In genomic region chr2:91929936-91930335, GRCm38 (mm10) we compare ENCODE assay signal across 10 mouse cellular contexts. TPM values are rescaled to one million over a fixed set of nuclear protein-coding genes. Genes with fewer than 3 reads are reported as not detected.
DNase-seq lines count a peak whose midpoint lies in the region; ATAC-seq and TF ChIP-seq lines count a peak whose summit lies in the region.
"Had no signal": no experiment of that assay in that cellular context is flagged by ENCODE, and none has a peak within 500 bp of the region (broad histone marks: within the 10 kb centered on the region; RNA-seq: fewer than 3 reads in every experiment).

No protein-coding gene starts in this region.

- peak overlapping the region; percentile 77 for H3K4me3 ChIP-seq in forebrain, embryonic 12.5 days (replicated peaks)
- no peak overlapping the region for H3K4me3 ChIP-seq in liver, embryonic 14.5 days (ENCODE audit: insufficient read depth in 1 of 2, low read depth in 2 of 2, low read length in 2 of 2)
- H3K4me3 ChIP-seq in neural tube, embryonic 14.5 days (ENCODE audit: low read depth, low read length), result peak overlapping the region; percentile 52
- H3K4me3 ChIP-seq: myocyte had no signal

- peak overlapping the region; percentile 95 for H3K9ac ChIP-seq in forebrain, embryonic 12.5 days
- no peak overlapping the region for H3K9ac ChIP-seq in liver, embryonic 14.5 days (replicated peaks)
- H3K9ac ChIP-seq in neural tube, embryonic 14.5 days (replicated peaks; ENCODE audit: low read depth, low read length), result peak overlapping the region; percentile 75; the same call in 1 of the 2 replicates

- intact Hi-C loops in left cerebral cortex, postnatal 25 days (cut with DNase I), result loop anchor here (5.0 kb wide), 1 partner anchor 32 kb away; no protein-coding TSS in a partner anchor
- intact Hi-C loops in left cerebral cortex, postnatal 36 days (cut with DNase I), result loop anchor here (5.0 kb wide), 2 partner anchors 32 to 127 kb away; no protein-coding TSS in a partner anchor

- TF ChIP-seq CTCF in liver, embryonic 14.5 days (IDR thresholded peaks at IDR 0.05; ENCODE audit: low read depth), result peak; percentile 84

- WGBS in forebrain, embryonic 12.5 days, result 3% methylated on average over 12 of the region's 12 CpGs
- WGBS in liver, embryonic 14.5 days (ENCODE audit: insufficient replicate concordance), result 17% methylated on average over 12 of the region's 12 CpGs
- 8% methylated on average over 12 of the region's 12 CpGs for WGBS in neural tube, embryonic 14.5 days

- H3K9me3 ChIP-seq in forebrain, embryonic 12.5 days, result no peaks in the 10 kb centered on the region
- H3K9me3 ChIP-seq in liver, embryonic 14.5 days (ENCODE audit: control insufficient read depth, low read length), result no peaks in the 10 kb centered on the region
- no peaks in the 10 kb centered on the region for H3K9me3 ChIP-seq in neural tube, embryonic 14.5 days (ENCODE audit: control insufficient read depth, low read length)

- H3K4me2 ChIP-seq in forebrain, embryonic 12.5 days, result peak overlapping the region; percentile 82
- peak overlapping the region; percentile 52 for H3K4me2 ChIP-seq in liver, embryonic 14.5 days (ENCODE audit: low read depth)
- H3K4me2 ChIP-seq in neural tube, embryonic 14.5 days (ENCODE audit: low read depth, low read length), result peak overlapping the region; percentile 84

- TF ChIP-seq EP300 in liver, embryonic 14.5 days (IDR thresholded peaks at IDR 0.05; ENCODE audit: low read depth), result no peak

- peaks cover 24% of the 10 kb centered on the region for H3K27me3 ChIP-seq in forebrain, embryonic 12.5 days
- H3K27me3 ChIP-seq in liver, embryonic 14.5 days (ENCODE audit: control insufficient read depth, insufficient read depth, low read length), result peaks cover 20% of the 10 kb centered on the region
- H3K27me3 ChIP-seq in neural tube, embryonic 14.5 days (ENCODE audit: control insufficient read depth, insufficient read depth, low read length), result 0 out of 2 replicates have a peak, but pooled peaks cover 3% of the 10 kb centered on the region

- H3K4me1 ChIP-seq in forebrain, embryonic 12.5 days, result peaks cover 53% of the 10 kb centered on the region
- peaks cover 5 to 7% of the 10 kb centered on the region in 2 experiments for H3K4me1 ChIP-seq in liver, embryonic 14.5 days (replicated peaks; ENCODE audit: control insufficient read depth in 2 of 2, insufficient read depth in 2 of 2, low read length in 1 of 2)
- peaks cover 19% of the 10 kb centered on the region for H3K4me1 ChIP-seq in neural tube, embryonic 14.5 days (ENCODE audit: control insufficient read depth, insufficient read depth, low read length)

- 0 out of 2 replicates have a peak overlapping the region, but pooled peaks have one; percentile 19 for H3K27ac ChIP-seq in forebrain, embryonic 12.5 days
- H3K27ac ChIP-seq in liver, embryonic 14.5 days, result no peak overlapping the region
- no peak overlapping the region for H3K27ac ChIP-seq in neural tube, embryonic 14.5 days (ENCODE audit: low read depth, low read length)

- H3K36me3 ChIP-seq in forebrain, embryonic 12.5 days (replicated peaks), result peaks cover 20% of the 10 kb centered on the region
- H3K36me3 ChIP-seq in liver, embryonic 14.5 days (replicated peaks; ENCODE audit: control insufficient read depth, insufficient read depth, low read depth), result peaks cover 3% of the 10 kb centered on the region
- 0 out of 2 replicates have a peak, but pooled peaks cover 5% of the 10 kb centered on the region for H3K36me3 ChIP-seq in neural tube, embryonic 14.5 days (ENCODE audit: control insufficient read depth, insufficient read depth, low read length)

- 0 out of 2 replicates have a peak, but pooled peaks have one; percentile 10 for ATAC-seq in forebrain, embryonic 12.5 days (ENCODE audit: low FRiP score)
- no peak for ATAC-seq in liver, embryonic 14.5 days (ENCODE audit: insufficient read depth)
- ATAC-seq in neural tube, embryonic 14.5 days (ENCODE audit: low read depth), result no peak

- DNase-seq in left cerebral cortex, postnatal 25 days (ENCODE audit: low spot score in 2 of 2), result peak; percentile 45 to 69
- no peak for DNase-seq in left cerebral cortex, adult 11 months (ENCODE audit: low spot score)
- peak; percentile 88 for DNase-seq in brain, adult 2 months (ENCODE audit: low read depth, low spot score)
- DNase-seq in hindlimb bud, embryonic 11.5 days (ENCODE audit: extremely low spot score, low read depth, low spot score), result peak; percentile 93
- no peak for DNase-seq in liver, embryonic 14.5 days (ENCODE audit: low read depth in 3 of 3, low spot score in 3 of 3)
- DNase-seq in left cerebral cortex, postnatal 36 days (ENCODE audit: low spot score in 2 of 2), result no peak

RNA-seq across cellular contexts. Expression of gene Mdk, which starts 2.2 kb away (rescaled TPM):
- total RNA-seq in left cerebral cortex, postnatal 25 days (2021), result 10 to 100 TPM; 18.3 to 19.6 TPM
- 834 and 889 TPM in 2 replicates for polyA plus RNA-seq in forebrain, embryonic 12.5 days (2016; fragmentation: Nextera tagmentation; extraction: Ambion mirVana)
- polyA plus RNA-seq in liver, embryonic 14.5 days (2012; rRNA removed), result 13.2 and 19.3 TPM in 2 replicates
- 12.7 and 13.7 TPM in 2 replicates for polyA plus RNA-seq in liver, embryonic 14.5 days (2014; fragmentation: Nextera tagmentation; extraction: Ambion mirVana)
- 93.6 and 155 TPM in 2 replicates for polyA plus RNA-seq in neural tube, embryonic 14.5 days (2014; fragmentation: Nextera tagmentation; extraction: Ambion mirVana)
- 10 to 100 TPM; 15.6 to 23.5 TPM for total RNA-seq in left cerebral cortex, postnatal 36 days (2021)

RNA-seq across cellular contexts. Expression of gene Chrm4, which starts 2.9 kb away (rescaled TPM):
- 10 to 100 TPM; 41.6 to 55.1 TPM for total RNA-seq in left cerebral cortex, postnatal 25 days (2021)
- polyA plus RNA-seq in forebrain, embryonic 12.5 days (2016; fragmentation: Nextera tagmentation; extraction: Ambion mirVana), result 0.31 and 0.72 TPM in 2 replicates
- 0.06 and 0.08 TPM in 2 replicates for polyA plus RNA-seq in liver, embryonic 14.5 days (2012; rRNA removed)
- polyA plus RNA-seq in liver, embryonic 14.5 days (2014; fragmentation: Nextera tagmentation; extraction: Ambion mirVana), result not detected in 2 replicates
- 1.1 and 1.4 TPM in 2 replicates for polyA plus RNA-seq in neural tube, embryonic 14.5 days (2014; fragmentation: Nextera tagmentation; extraction: Ambion mirVana)
- 10 to 100 TPM; 44.0 to 51.3 TPM for total RNA-seq in left cerebral cortex, postnatal 36 days (2021)

RNA-seq across cellular contexts. Expression of gene Gm9821, which starts 15.6 kb away (rescaled TPM):
- total RNA-seq in left cerebral cortex, postnatal 25 days (2021), result not detected
- polyA plus RNA-seq in forebrain, embryonic 12.5 days (2016; fragmentation: Nextera tagmentation; extraction: Ambion mirVana), result 0.46 and 0.52 TPM in 2 replicates
- 0.01 and 0.02 TPM in 2 replicates for polyA plus RNA-seq in liver, embryonic 14.5 days (2012; rRNA removed)
- 0.63 and 0.96 TPM in 2 replicates for polyA plus RNA-seq in liver, embryonic 14.5 days (2014; fragmentation: Nextera tagmentation; extraction: Ambion mirVana)
- polyA plus RNA-seq in neural tube, embryonic 14.5 days (2014; fragmentation: Nextera tagmentation; extraction: Ambion mirVana), result 0.33 TPM in 2 replicates
- not detected for total RNA-seq in left cerebral cortex, postnatal 36 days (2021)
- total RNA-seq: adrenal gland, adult 18-20 months had no signal

RNA-seq across cellular contexts. Expression of gene Dgkz, which starts 45.7 kb away (rescaled TPM):
- total RNA-seq in left cerebral cortex, postnatal 25 days (2021), result 100 to 1,000 TPM; 556 to 558 TPM
- 24.4 and 28.5 TPM in 2 replicates for polyA plus RNA-seq in forebrain, embryonic 12.5 days (2016; fragmentation: Nextera tagmentation; extraction: Ambion mirVana)
- 55.9 and 60.7 TPM in 2 replicates for polyA plus RNA-seq in liver, embryonic 14.5 days (2012; rRNA removed)
- polyA plus RNA-seq in liver, embryonic 14.5 days (2014; fragmentation: Nextera tagmentation; extraction: Ambion mirVana), result 19.6 and 26.7 TPM in 2 replicates
- polyA plus RNA-seq in neural tube, embryonic 14.5 days (2014; fragmentation: Nextera tagmentation; extraction: Ambion mirVana), result 36.7 and 51.1 TPM in 2 replicates
- 100 to 1,000 TPM; 503 to 538 TPM for total RNA-seq in left cerebral cortex, postnatal 36 days (2021)

Comparison
In these comparisons a context has a peak if more than half of its experiments do, and no peak if none do; other contexts are left out.
1. DNase-seq: peak in left cerebral cortex, postnatal 25 days (2 of 2), brain, adult 2 months (single experiment) and hindlimb bud, embryonic 11.5 days (single experiment); none in left cerebral cortex, adult 11 months (single experiment), liver, embryonic 14.5 days (0 of 3) and left cerebral cortex, postnatal 36 days (0 of 2).
2. H3K4me3 ChIP-seq: peak in forebrain, embryonic 12.5 days (single experiment) and neural tube, embryonic 14.5 days (single experiment); none in liver, embryonic 14.5 days (0 of 2).
3. Peak in every context shown above with its lines, with median percentiles within 50 percentile points of each other: H3K4me2 ChIP-seq.